Mouse (Mus musculus) embryonic facial prominence, embryonic 11.5 days (tissue): ENCODE results near the gene Fam8a1. TPM values are rescaled to one million over a fixed set of nuclear protein-coding genes. Genes with fewer than 3 reads are reported as not detected.
A peak's percentile ranks its signal among the peaks of the same experiment; 100 is the strongest.

Experiments
- ATAC-seq: fragments of 200-750 bp; cut with Nextera tagmentation; replicated peaks from 2 replicates; pipeline ENCODE4 v1.8.0; 2017; ENCODE audit warnings: low read depth; ENCODE audit not compliant: insufficient number of reproducible peaks, low FRiP score, low TSS enrichment
- DNase-seq: peaks from one replicate; pipeline ENCODE4 v3.0.0-alpha.2; 2015; ENCODE audit warnings: low spot score
- H3K27ac ChIP-seq: fragments of 300-500 bp; sonication (generic); replicated peaks from 2 replicates; pipeline ENCODE4 v1.5.1; 2014; ENCODE audit warnings: mild to moderate bottlenecking, low read depth, low read length, control low read depth
- H3K27me3 ChIP-seq: fragments of 300-500 bp; sonication (generic); 2 replicates; pipeline ENCODE4 v1.6.1; 2014; ENCODE audit warnings: mild to moderate bottlenecking, low read length, moderate library complexity, mixed read lengths; ENCODE audit not compliant: control insufficient read depth, insufficient read depth
- H3K36me3 ChIP-seq: fragments of 300-500 bp; sonication (generic); replicated peaks from 2 replicates; pipeline ENCODE4 v1.6.1; 2014; ENCODE audit warnings: low read depth, mild to moderate bottlenecking, low read length, moderate library complexity, mixed read lengths; ENCODE audit not compliant: control insufficient read depth, insufficient read depth
- H3K4me1 ChIP-seq: fragments of 300-500 bp; sonication (generic); 2 replicates; pipeline ENCODE4 v1.6.1; 2014; ENCODE audit warnings: low read length, mixed read lengths; ENCODE audit not compliant: control insufficient read depth, insufficient read depth
- H3K4me2 ChIP-seq: fragments of 300-500 bp; sonication (generic); 2 replicates; pipeline ENCODE4 v1.6.1; 2014; ENCODE audit warnings: low read depth, mild to moderate bottlenecking, control low read depth, low read length, moderate library complexity
- H3K4me3 ChIP-seq: fragments of 300-500 bp; sonication (generic); 2 replicates; pipeline ENCODE4 v1.5.1; 2014; ENCODE audit warnings: low read depth, low read length, control low read depth
- H3K9ac ChIP-seq: fragments of 300-500 bp; sonication (generic); replicated peaks from 2 replicates; pipeline ENCODE4 v1.6.1; 2014; ENCODE audit warnings: mild to moderate bottlenecking, control low read depth, low read length
- H3K9me3 ChIP-seq: fragments of 300-500 bp; sonication (generic); replicated peaks from 2 replicates; pipeline ENCODE4 v1.6.1; 2016; ENCODE audit warnings: mild to moderate bottlenecking, low read length, inconsistent platforms, mixed read lengths; ENCODE audit not compliant: control insufficient read depth
- WGBS: fragments of 180-500 bp; shearing (Covaris S2); extraction: QIAGEN DNeasy Blood & Tissue Kit; methylation state at CpG from one replicate; pipeline ENCODE4 v1.1.7; 2014; 5-methylcytosine and 5-hydroxymethylcytosine counted together
- polyA plus RNA-seq: library from polyadenylated mRNA; unstranded; fragments of >200 nt; fragmentation: Nextera tagmentation; extraction: Ambion mirVana; gene quantifications from 2 replicates; pipeline ENCODE4 v1.2.1, GENCODE M21; 2014

The Fam8a1 gene
- polyA plus RNA-seq, 1 experiment from 2014 or later, result 10.1 TPM

- H3K4me1 ChIP-seq, result no peaks in the 10 kb centered on the region
- no peak overlapping the region for H3K27ac ChIP-seq
- no peaks in the 10 kb centered on the region for H3K27me3 ChIP-seq
- WGBS, result 84% methylated on average over 5 of the region's 5 CpGs
- no peak for ATAC-seq
- H3K9me3 ChIP-seq, result no peaks in the 10 kb centered on the region
- DNase-seq, result peak; percentile 9
- no peak overlapping the region for H3K9ac ChIP-seq
- no peak overlapping the region for H3K4me2 ChIP-seq
- no peaks in the 10 kb centered on the region for H3K36me3 ChIP-seq
- no peak overlapping the region for H3K4me3 ChIP-seq
These were observed 33.8 kb downstream of the Fam8a1 start for GRCm38 (mm10) chr13:46703138-46703537.

DNA sequence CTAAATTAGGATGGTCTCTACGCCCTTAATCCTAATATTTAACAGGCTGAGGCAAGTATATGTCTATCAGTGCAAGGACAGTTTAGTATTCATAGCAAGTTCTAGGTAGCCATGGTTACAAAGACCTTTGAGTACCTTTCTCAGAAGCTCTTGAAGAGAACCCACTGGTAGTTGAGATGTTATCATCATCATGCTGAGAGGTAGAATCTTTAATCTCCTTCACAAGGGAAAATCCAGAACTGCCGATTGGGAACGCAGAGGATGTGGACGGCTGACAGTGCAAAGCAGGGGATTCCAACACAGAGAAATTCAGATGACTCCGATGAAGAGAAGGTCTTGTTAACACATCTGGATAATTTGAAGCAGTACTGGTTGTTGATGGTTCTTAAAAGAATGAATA is 44.2 kb downstream of the Fam8a1 start:
- H3K27ac ChIP-seq, result no peak overlapping the region
- H3K36me3 ChIP-seq, result peaks cover 2% of the 10 kb centered on the region

DNA sequence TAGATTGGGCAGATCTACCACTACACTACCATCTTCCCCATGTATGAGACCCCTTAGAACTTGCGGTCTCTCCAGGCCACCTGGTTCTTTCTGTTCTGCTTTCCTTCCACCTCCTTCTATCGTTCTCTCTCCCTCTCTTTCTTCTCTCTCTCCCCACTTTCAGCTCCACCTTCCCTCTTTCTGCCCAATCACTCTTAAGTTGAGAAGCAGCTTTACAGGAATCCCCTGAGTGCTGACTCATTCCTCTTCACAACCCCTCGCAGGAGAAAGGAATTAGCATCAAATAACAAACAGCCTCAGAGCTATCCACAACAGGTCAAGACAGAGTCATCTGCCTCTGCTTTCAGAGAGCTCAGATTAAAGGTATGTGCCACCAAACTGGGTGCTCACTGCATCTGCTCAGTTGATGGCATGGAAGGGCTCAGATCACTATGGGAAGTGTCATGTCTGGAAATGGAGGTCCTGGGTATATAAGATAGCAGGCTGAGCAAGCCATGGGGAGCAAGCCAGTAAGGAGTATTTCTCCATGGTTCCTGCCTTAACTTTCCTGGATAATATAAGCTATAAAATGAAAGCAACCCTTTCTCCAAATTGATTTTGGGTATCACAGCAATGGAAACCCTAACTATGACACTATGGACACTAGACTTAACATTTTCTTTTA is 46.8 kb downstream of the Fam8a1 start:
- H3K4me3 ChIP-seq, result no peak overlapping the region
- DNase-seq (no peak), ATAC-seq (no peak)
- no peaks in the 10 kb centered on the region; the same call in none of the 2 replicates for H3K36me3 ChIP-seq
- no peak overlapping the region for H3K27ac ChIP-seq
- no peak overlapping the region for H3K9ac ChIP-seq
- no peaks in the 10 kb centered on the region for H3K27me3 ChIP-seq
- H3K4me2 ChIP-seq, result no peak overlapping the region
- no peaks in the 10 kb centered on the region for H3K9me3 ChIP-seq
- WGBS, result 69% methylated on average over 3 of the region's 3 CpGs
- H3K4me1 ChIP-seq, result no peaks in the 10 kb centered on the region

More for the DNA sequence above, 44.2 kb downstream of the Fam8a1 start:
- Histone ChIP-seq H3K27me3 (no peaks in the 10 kb centered on the region), H3K4me1 (no peaks in the 10 kb centered on the region), H3K4me3 (no peak overlapping the region), H3K9ac (no peak overlapping the region), H3K4me2 (no peak overlapping the region), H3K9me3 (no peaks in the 10 kb centered on the region)
- 94% methylated on average over 5 of the region's 5 CpGs for WGBS
- DNase-seq (no peak), ATAC-seq (no peak)

DNA sequence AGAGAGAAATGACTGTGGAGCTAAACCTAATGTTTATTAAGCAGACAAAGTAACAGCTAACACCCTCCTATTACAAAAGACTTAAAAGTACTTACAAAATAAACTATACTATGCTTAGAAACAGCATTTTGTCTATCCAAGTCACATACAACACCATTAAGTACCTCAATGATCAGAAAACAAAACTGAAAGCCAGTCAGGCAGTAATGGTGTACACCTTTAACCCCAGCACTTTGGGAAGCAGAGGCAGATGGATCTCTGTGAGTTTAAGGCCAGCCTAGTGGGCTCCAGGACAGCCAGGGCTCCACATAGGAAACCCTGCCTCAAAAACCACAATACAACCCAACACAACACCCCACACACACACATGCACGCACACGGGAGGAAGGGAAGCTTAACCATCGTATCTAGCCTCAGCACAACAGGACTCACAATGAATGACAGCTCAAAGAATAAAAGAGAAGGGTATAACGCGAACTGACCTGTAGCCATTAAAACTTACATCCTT is 49.6 kb downstream of the Fam8a1 start:
- ATAC-seq (no peak), DNase-seq (no peak)
- H3K9me3 ChIP-seq, result no peaks in the 10 kb centered on the region
- 92% methylated on average over 5 of the region's 5 CpGs for WGBS
- no peaks in the 10 kb centered on the region for H3K4me1 ChIP-seq
- no peaks in the 10 kb centered on the region; the same call in 1 of the 2 replicates for H3K36me3 ChIP-seq
- no peak overlapping the region for H3K4me3 ChIP-seq
- H3K27me3 ChIP-seq, result no peaks in the 10 kb centered on the region
- no peak overlapping the region for H3K9ac ChIP-seq
- H3K4me2 ChIP-seq, result no peak overlapping the region
- no peak overlapping the region for H3K27ac ChIP-seq

GRCm38 (mm10) chr13:46721009-46721408 is 51.7 kb downstream of the Fam8a1 start:
- Histone ChIP-seq H3K27ac (no peak overlapping the region), H3K4me1 (no peaks in the 10 kb centered on the region), H3K4me2 (no peak overlapping the region), H3K9me3 (no peaks in the 10 kb centered on the region), H3K4me3 (no peak overlapping the region), H3K9ac (no peak overlapping the region), H3K27me3 (no peaks in the 10 kb centered on the region), H3K36me3 (no peaks in the 10 kb centered on the region; the same call in 1 of the 2 replicates)
- DNase-seq, result no peak
- ATAC-seq, result no peak

GRCm38 (mm10) chr13:46724371-46724770 is 55.0 kb downstream of the Fam8a1 start:
- H3K9ac ChIP-seq, result no peak overlapping the region
- H3K27ac ChIP-seq, result no peak overlapping the region
- H3K4me1 ChIP-seq, result no peaks in the 10 kb centered on the region
- no peak overlapping the region for H3K4me3 ChIP-seq
- DNase-seq (no peak), ATAC-seq (no peak)
- H3K27me3 ChIP-seq, result no peaks in the 10 kb centered on the region
- no peaks in the 10 kb centered on the region for H3K36me3 ChIP-seq
- H3K9me3 ChIP-seq, result no peaks in the 10 kb centered on the region
- H3K4me2 ChIP-seq, result no peak overlapping the region

DNA sequence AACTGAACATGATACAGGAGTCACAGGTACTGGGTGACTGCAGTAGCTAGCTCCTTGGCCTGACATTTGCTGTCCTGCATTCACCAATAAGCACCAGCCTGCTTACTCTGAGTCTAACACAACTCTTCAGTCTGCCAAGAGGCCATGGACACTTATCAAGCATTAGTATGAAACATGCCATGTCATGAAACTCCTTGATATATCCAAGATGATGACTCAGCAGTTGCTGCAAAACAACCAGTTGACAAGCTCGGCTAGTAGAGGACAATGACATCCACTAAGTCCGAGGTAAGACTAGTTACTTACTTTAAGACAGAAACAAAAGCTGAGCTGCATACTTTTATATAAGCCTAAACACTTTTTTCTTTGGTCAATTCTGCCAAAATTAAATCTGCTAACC is 55.9 kb downstream of the Fam8a1 start:
- Histone ChIP-seq H3K9me3 (no peaks in the 10 kb centered on the region), H3K36me3 (no peaks in the 10 kb centered on the region), H3K4me3 (no peak overlapping the region), H3K4me2 (0 out of 2 replicates have a peak overlapping the region, but pooled peaks have one; percentile 11), H3K9ac (no peak overlapping the region), H3K27me3 (no peaks in the 10 kb centered on the region), H3K27ac (no peak overlapping the region), H3K4me1 (no peaks in the 10 kb centered on the region)
- ATAC-seq (no peak), DNase-seq (no peak)
- 23% methylated on average over 2 of the region's 2 CpGs for WGBS

GRCm38 (mm10) chr13:46726288-46727037 is 57.1 kb downstream of the Fam8a1 start:
- under 1% methylated on average over 30 of the region's 30 CpGs for WGBS
- H3K4me1 ChIP-seq, result no peaks in the 10 kb centered on the region
- peak overlapping the region; percentile 89 for H3K27ac ChIP-seq
- ATAC-seq (no peak), DNase-seq (peak; percentile 45)
- H3K4me2 ChIP-seq, result peak overlapping the region; percentile 70
- no peaks in the 10 kb centered on the region for H3K36me3 ChIP-seq
- H3K4me3 ChIP-seq, result peak overlapping the region; percentile 100
- H3K27me3 ChIP-seq, result no peaks in the 10 kb centered on the region
- peak overlapping the region; percentile 91 for H3K9ac ChIP-seq
- no peaks in the 10 kb centered on the region for H3K9me3 ChIP-seq
